Mouse (Mus musculus): ENCODE data around the gene Atp2b2. TPM values are rescaled to one million over a fixed set of nuclear protein-coding genes. Genes with fewer than 3 reads are reported as not detected.

Gene Atp2b2
- polyA plus RNA-seq, 1 experiment from 2014 or later = 37.9 TPM

- H3K4me2 ChIP-seq = no peak overlapping the region
- H3K4me3 ChIP-seq (replicated peaks) = no peak overlapping the region
- 84% methylated on average over 6 of the region's 6 CpGs for WGBS
- H3K9me3 ChIP-seq (replicated peaks) = no peaks in the 10 kb centered on the region
- ATAC-seq (ENCODE audit: low FRiP score) = no peak
- H3K27ac ChIP-seq (replicated peaks) = no peak overlapping the region
- H3K9ac ChIP-seq (replicated peaks) = no peak overlapping the region
- no peaks in the 10 kb centered on the region for H3K27me3 ChIP-seq (replicated peaks)
- H3K4me1 ChIP-seq = 0 out of 2 replicates have a peak, but pooled peaks cover 4% of the 10 kb centered on the region
- no peaks in the 10 kb centered on the region for H3K36me3 ChIP-seq
Observed at GRCm38 (mm10) chr6:113868552-113868951, 173.9 kb downstream of the Atp2b2 start.

GRCm38 (mm10) chr6:113865699-113866098, 176.7 kb downstream of the Atp2b2 start:
- no peak overlapping the region for H3K4me3 ChIP-seq (replicated peaks)
- no peak overlapping the region for H3K4me2 ChIP-seq
- H3K4me1 ChIP-seq = peaks cover 10% of the 10 kb centered on the region
- no peak for ATAC-seq (ENCODE audit: low FRiP score)
- H3K27me3 ChIP-seq (replicated peaks) = no peaks in the 10 kb centered on the region
- H3K27ac ChIP-seq (replicated peaks) = no peak overlapping the region
- no peak overlapping the region for H3K9ac ChIP-seq (replicated peaks)
- 77% methylated on average over 7 of the region's 7 CpGs for WGBS
- H3K9me3 ChIP-seq (replicated peaks) = no peaks in the 10 kb centered on the region
- H3K36me3 ChIP-seq = no peaks in the 10 kb centered on the region

DNA sequence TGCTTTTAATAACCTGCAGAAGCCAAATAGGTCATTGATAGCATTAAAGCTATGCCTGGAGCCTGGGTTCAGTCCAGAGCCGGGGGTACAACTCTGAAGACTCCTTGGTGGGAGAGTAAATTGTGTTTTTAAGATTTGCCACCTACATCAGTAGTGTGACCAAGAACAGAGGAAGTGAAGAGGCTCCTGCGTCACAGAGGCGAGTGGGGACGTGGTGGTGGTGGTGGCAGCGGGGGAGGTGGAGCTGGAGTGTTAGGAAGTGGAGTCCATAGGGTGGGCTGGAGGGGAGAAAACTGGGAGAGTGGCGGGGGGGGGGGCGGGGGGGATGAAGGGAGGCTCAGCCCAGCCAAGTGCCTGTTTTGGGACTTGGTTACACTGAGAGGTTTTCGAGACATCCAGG, 177.6 kb downstream of the Atp2b2 start:
- H3K4me1 ChIP-seq = peaks cover 18% of the 10 kb centered on the region
- no peak overlapping the region for H3K4me2 ChIP-seq
- H3K4me3 ChIP-seq (replicated peaks) = no peak overlapping the region
- no peak overlapping the region for H3K27ac ChIP-seq (replicated peaks)
- H3K9me3 ChIP-seq (replicated peaks) = no peaks in the 10 kb centered on the region
- no peak for ATAC-seq (ENCODE audit: low FRiP score)
- H3K27me3 ChIP-seq (replicated peaks) = no peaks in the 10 kb centered on the region
- H3K9ac ChIP-seq (replicated peaks) = no peak overlapping the region
- no peaks in the 10 kb centered on the region for H3K36me3 ChIP-seq
- WGBS = 75% methylated on average over 8 of the region's 8 CpGs

DNA sequence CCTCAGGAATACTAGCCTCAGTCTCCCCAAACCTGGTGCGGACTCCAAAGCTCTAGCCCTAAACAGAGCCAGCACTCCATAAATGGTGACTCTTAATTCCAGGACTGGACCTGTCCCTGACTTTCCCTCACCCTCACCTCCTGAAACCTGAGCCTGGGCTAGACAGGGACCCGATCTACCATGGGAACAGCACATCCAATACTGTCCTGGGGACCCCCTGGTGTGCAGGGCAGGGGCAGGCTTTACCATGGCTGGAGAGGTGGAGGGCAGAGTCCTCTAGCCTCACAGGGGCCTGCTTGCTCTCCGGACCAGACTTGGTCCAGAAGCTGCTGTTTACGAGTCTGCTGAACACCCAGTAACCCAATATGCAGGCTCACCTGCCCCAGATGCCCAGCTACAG, 179.5 kb downstream of the Atp2b2 start:
- no peak for ATAC-seq (ENCODE audit: low FRiP score)
- Histone ChIP-seq H3K4me2 (no peak overlapping the region), H3K4me1 (peaks cover 20% of the 10 kb centered on the region), H3K9me3 (replicated peaks) (no peaks in the 10 kb centered on the region), H3K36me3 (no peaks in the 10 kb centered on the region), H3K27ac (replicated peaks) (no peak overlapping the region), H3K4me3 (replicated peaks) (no peak overlapping the region), H3K27me3 (replicated peaks) (no peaks in the 10 kb centered on the region), H3K9ac (replicated peaks) (no peak overlapping the region)
- WGBS = 81% methylated on average over 4 of the region's 4 CpGs

- no peaks in the 10 kb centered on the region for H3K27me3 ChIP-seq (replicated peaks)
- no peak overlapping the region for H3K4me3 ChIP-seq (replicated peaks)
- H3K36me3 ChIP-seq = no peaks in the 10 kb centered on the region
- H3K4me2 ChIP-seq = no peak overlapping the region
- ATAC-seq (ENCODE audit: low FRiP score) = no peak
- H3K9me3 ChIP-seq (replicated peaks) = no peaks in the 10 kb centered on the region
- peaks cover 30% of the 10 kb centered on the region for H3K4me1 ChIP-seq
- H3K9ac ChIP-seq (replicated peaks) = no peak overlapping the region
- no peak overlapping the region for H3K27ac ChIP-seq (replicated peaks)
- 78% methylated on average over 3 of the region's 3 CpGs for WGBS
Observed at GRCm38 (mm10) chr6:113861938-113862337, 180.5 kb downstream of the Atp2b2 start.

DNA sequence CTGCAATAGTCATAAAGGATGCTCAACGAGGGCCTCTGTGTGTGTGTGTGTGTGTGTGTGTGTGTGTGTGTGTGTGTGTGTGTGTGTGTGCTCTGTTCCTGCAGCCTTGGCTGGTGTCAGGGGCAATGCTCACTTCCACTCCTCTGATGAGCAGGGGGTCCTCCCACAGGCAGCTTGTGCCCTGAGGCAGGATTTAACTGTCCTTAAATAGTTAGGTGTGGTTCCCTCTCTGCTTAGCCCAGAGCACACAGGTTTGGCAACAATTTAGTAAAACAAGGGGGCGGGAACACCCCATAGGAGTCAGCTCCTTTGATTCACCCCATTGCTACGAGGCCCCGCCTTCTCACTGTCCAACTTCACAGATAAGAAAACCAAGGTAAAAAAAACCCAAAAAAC, 181.0 kb downstream of the Atp2b2 start:
- H3K4me3 ChIP-seq (replicated peaks) = no peak overlapping the region
- H3K4me2 ChIP-seq = no peak overlapping the region
- peaks cover 35% of the 10 kb centered on the region for H3K4me1 ChIP-seq
- no peak overlapping the region for H3K27ac ChIP-seq (replicated peaks)
- 53% methylated on average over 4 of the region's 4 CpGs for WGBS
- no peaks in the 10 kb centered on the region for H3K9me3 ChIP-seq (replicated peaks)
- ATAC-seq (ENCODE audit: low FRiP score) = no peak
- no peaks in the 10 kb centered on the region for H3K36me3 ChIP-seq
- H3K27me3 ChIP-seq (replicated peaks) = no peaks in the 10 kb centered on the region
- no peak overlapping the region for H3K9ac ChIP-seq (replicated peaks)

DNA sequence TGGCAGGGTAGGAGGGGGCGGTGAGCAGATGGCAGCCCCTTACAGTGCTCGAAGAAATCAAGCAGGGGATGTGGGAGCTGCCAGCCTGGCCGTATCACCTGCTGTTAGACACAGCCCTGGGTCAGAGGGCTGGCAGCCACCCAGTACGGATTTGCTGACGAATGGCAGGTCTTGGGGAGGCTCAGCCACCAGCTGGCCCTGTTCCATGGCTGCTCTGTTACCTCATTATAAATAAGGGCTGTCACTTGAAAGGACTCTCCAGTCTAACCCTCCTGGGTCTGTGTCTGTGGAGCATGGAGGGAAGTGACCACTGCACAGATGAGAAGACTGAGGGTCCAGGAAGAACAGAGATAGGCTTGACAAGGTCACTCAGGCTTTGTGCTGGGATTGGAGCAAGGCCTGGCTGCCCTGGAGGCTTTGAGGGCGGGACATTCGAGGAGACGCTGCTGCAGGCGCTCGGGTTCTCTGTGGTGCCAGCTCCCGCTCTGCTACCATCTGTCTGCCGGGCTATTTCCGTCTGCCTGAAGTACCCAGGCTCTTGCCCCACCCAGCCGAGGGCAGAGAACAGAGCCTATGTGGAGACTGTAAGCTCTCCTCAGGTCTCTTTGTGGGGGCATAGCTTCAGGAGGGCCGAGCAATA, 181.6 kb downstream of the Atp2b2 start:
- no peaks in the 10 kb centered on the region for H3K36me3 ChIP-seq
- no peaks in the 10 kb centered on the region for H3K9me3 ChIP-seq (replicated peaks)
- H3K27me3 ChIP-seq (replicated peaks) = no peaks in the 10 kb centered on the region
- ATAC-seq (ENCODE audit: low FRiP score) = peak; percentile 18; the same call in 1 of the 2 replicates
- no peak overlapping the region for H3K4me2 ChIP-seq
- H3K4me1 ChIP-seq = peaks cover 36% of the 10 kb centered on the region
- H3K4me3 ChIP-seq (replicated peaks) = no peak overlapping the region
- WGBS = 26% methylated on average over 15 of the region's 15 CpGs
- H3K9ac ChIP-seq (replicated peaks) = no peak overlapping the region; the same call in 1 of the 2 replicates
- no peak overlapping the region for H3K27ac ChIP-seq (replicated peaks)

DNA sequence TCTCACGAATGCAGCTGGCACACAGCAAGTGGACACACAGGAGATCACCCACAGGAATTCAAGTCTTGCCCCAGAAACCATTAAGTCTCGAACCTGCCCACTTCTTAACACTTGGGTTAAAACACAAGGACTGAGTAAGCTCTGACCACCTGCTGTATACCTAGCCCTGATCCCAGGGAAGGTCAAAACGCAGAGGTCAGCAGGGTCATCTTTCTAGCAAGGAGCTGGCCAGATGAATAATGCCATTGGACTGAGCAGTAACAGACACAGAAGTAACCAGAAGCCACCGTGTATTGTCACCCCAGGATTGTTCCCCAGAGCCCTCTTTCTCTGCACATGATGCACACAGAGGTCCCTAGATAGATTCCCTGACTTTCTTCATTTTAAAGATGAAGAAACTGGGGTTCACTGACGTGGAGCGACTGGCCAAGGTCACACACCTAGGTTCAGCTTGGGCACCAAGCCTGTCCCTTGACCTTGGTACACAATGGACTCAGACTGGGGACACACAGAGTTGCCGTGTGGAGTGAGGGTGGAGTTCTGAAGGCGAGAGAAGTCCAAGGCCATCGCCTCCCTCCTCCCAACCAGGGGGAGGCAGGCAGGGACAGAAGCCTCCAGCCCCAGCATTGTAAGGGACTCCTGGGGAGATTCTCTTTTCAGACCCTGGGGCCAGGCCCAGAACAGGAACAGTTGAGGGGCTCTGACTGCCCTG, 182.2 kb downstream of the Atp2b2 start:
- H3K27ac ChIP-seq (replicated peaks) = no peak overlapping the region
- H3K9me3 ChIP-seq (replicated peaks) = no peaks in the 10 kb centered on the region
- ATAC-seq (ENCODE audit: low FRiP score) = no peak
- H3K27me3 ChIP-seq (replicated peaks) = no peaks in the 10 kb centered on the region
- no peak overlapping the region; the same call in 1 of the 2 replicates for H3K9ac ChIP-seq (replicated peaks)
- no peak overlapping the region for H3K4me3 ChIP-seq (replicated peaks)
- peaks cover 38% of the 10 kb centered on the region for H3K4me1 ChIP-seq
- 60% methylated on average over 9 of the region's 9 CpGs for WGBS
- no peak overlapping the region for H3K4me2 ChIP-seq
- H3K36me3 ChIP-seq = no peaks in the 10 kb centered on the region

DNA sequence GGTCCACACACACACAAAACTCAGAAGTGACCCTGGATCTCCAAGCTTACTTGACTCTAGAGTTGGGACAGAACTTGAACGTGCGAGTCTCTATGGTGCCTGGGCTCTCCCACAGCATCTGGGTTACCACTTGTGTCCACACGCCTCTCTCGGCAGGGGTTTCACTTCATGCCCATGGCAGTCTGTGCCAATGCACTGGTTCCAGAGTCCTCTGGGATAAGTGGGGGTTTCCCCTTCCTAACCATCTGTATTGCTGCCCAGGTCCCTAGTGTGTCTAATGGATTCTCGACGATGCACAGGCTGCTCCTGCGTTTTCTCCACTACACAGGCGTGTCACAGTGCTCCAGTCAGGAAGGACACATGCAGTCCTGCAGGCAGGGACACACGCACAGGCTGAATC, 184.1 kb downstream of the Atp2b2 start:
- no peaks in the 10 kb centered on the region for H3K27me3 ChIP-seq (replicated peaks)
- H3K4me2 ChIP-seq = no peak overlapping the region
- H3K4me1 ChIP-seq = peaks cover 41% of the 10 kb centered on the region
- no peaks in the 10 kb centered on the region for H3K9me3 ChIP-seq (replicated peaks)
- H3K36me3 ChIP-seq = no peaks in the 10 kb centered on the region
- no peak overlapping the region for H3K4me3 ChIP-seq (replicated peaks)
- ATAC-seq (ENCODE audit: low FRiP score) = no peak
- 53% methylated on average over 9 of the region's 9 CpGs for WGBS
- H3K9ac ChIP-seq (replicated peaks) = no peak overlapping the region
- H3K27ac ChIP-seq (replicated peaks) = no peak overlapping the region

GRCm38 (mm10) chr6:113857310-113857873, 185.0 kb downstream of the Atp2b2 start:
- H3K27me3 ChIP-seq (replicated peaks) = no peaks in the 10 kb centered on the region
- H3K27ac ChIP-seq (replicated peaks) = no peak overlapping the region
- H3K9ac ChIP-seq (replicated peaks) = no peak overlapping the region
- no peak for ATAC-seq (ENCODE audit: low FRiP score)
- H3K4me1 ChIP-seq = peaks cover 42% of the 10 kb centered on the region
- WGBS = 59% methylated on average over 2 of the region's 2 CpGs
- no peak overlapping the region for H3K4me3 ChIP-seq (replicated peaks)
- H3K9me3 ChIP-seq (replicated peaks) = no peaks in the 10 kb centered on the region
- H3K4me2 ChIP-seq = no peak overlapping the region
- no peaks in the 10 kb centered on the region for H3K36me3 ChIP-seq

DNA sequence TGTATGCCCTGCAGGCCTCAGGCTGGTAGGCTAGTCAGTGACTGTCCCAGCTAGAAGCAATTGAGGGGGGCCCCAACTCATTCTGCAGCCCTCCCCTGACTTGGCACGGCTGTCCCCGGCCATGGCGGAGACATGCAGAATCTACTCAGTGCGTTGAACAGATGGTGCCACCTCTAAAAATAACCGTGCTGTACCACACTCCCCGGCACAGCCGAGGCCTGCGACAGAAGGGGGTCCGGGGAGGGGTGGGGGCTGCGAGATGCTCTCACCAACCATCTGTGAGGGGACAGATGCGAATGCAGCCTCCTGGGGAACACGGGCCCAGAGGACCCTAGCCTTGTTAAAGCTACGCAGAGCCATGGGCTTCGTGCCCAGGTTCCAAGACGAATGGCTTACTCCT, 185.6 kb downstream of the Atp2b2 start:
- H3K4me1 ChIP-seq = peaks cover 42% of the 10 kb centered on the region
- H3K27ac ChIP-seq (replicated peaks) = no peak overlapping the region
- peak; percentile 25; the same call in 1 of the 2 replicates for ATAC-seq (ENCODE audit: low FRiP score)

DNA sequence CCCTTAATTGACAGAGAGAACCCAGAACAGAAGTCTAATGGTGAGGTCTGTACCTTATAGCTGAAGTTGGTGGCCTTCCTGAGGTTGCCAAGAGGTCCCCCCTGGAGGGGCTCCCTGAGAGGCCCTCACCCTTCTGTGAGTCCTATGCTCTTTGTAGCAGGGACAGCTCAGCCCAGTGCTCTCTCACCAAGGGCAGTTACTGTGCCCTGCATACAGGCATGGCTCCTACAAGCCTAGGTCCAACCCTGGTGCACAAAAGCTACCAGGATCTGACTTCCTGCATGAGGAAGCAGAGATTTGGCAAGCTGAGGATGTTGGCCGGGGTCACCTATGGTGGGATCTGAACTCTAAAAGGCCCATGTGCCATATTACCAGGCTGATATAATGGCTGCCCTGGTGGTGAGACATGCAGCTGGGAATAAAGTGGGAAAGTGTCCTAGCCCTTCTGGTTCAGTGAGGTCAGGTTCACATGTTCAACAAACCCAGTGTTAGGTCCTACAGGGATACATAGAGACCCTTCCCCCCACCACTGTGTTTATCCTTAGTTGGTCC, 186.2 kb downstream of the Atp2b2 start:
- no peaks in the 10 kb centered on the region for H3K36me3 ChIP-seq
- no peak for ATAC-seq (ENCODE audit: low FRiP score)
- no peak overlapping the region for H3K9ac ChIP-seq (replicated peaks)
- peaks cover 41% of the 10 kb centered on the region for H3K4me1 ChIP-seq
- WGBS = 79% methylated on average over 1 of the region's 1 CpGs
- no peak overlapping the region for H3K27ac ChIP-seq (replicated peaks)
- no peak overlapping the region for H3K4me3 ChIP-seq (replicated peaks)
- H3K4me2 ChIP-seq = no peak overlapping the region
- no peaks in the 10 kb centered on the region for H3K9me3 ChIP-seq (replicated peaks)
- no peaks in the 10 kb centered on the region for H3K27me3 ChIP-seq (replicated peaks)

More for the DNA sequence above, 185.6 kb downstream of the Atp2b2 start:
- no peak overlapping the region for H3K4me3 ChIP-seq (replicated peaks)
- H3K4me2 ChIP-seq = no peak overlapping the region
- no peaks in the 10 kb centered on the region for H3K36me3 ChIP-seq
- WGBS = 35% methylated on average over 15 of the region's 15 CpGs
- no peak overlapping the region for H3K9ac ChIP-seq (replicated peaks)
- H3K9me3 ChIP-seq (replicated peaks) = no peaks in the 10 kb centered on the region
- H3K27me3 ChIP-seq (replicated peaks) = no peaks in the 10 kb centered on the region
